Mouse (Mus musculus) liver, adult 2 months (tissue): ENCODE data around the gene Espnl.

ENCODE experiments used
- CTCF ChIP-seq: fragments of 200-500 bp; IDR thresholded peaks from 2 replicates; pipeline ENCODE4 v1.5.1; 2011; ENCODE audit warnings: low read depth, low read length, control low read depth
- POLR2A ChIP-seq: fragments of 200-500 bp; IDR thresholded peaks from 2 replicates; pipeline ENCODE4 v1.6.1; 2011; ENCODE audit warnings: low read length, control low read depth; ENCODE audit not compliant: insufficient read depth; ENCODE audit errors: extremely low read depth

DNA sequence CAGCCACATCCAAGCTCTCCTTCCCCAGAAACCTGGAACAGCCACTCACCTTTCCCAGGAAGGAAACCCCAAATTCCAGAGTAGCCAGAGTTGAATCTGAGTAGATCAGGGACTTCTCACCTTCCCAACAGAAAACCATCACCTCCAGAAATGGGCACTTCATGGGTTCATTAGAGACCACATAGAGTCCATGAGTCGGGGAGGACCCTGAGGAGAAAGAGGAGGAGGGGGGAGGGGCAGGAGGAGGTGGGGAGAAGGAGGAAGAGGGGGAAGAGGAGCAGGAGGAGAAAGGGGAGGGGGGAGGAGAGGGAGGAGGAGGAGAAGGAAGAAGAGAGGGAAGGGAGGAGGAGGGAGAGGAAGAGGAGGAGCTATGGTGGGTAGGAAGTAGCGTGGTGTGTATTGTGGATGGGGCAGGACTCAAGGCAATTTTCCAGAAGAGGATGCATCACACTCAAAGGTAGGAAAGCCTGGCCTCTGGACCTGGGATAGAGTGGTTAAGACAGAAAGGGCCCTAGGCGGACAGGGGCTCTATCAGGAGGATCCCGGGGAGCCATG lies 3.7 kb downstream of the Espnl start:
- TF ChIP-seq POLR2A (no peak), CTCF (no peak)
